Mouse (Mus musculus) thymus, postnatal 25 days (tissue): ENCODE results near the gene Spint2.

Experiments used
- DNase-seq: peaks from one replicate; pipeline ENCODE4 v3.0.0; 2022

The Spint2 gene

DNA sequence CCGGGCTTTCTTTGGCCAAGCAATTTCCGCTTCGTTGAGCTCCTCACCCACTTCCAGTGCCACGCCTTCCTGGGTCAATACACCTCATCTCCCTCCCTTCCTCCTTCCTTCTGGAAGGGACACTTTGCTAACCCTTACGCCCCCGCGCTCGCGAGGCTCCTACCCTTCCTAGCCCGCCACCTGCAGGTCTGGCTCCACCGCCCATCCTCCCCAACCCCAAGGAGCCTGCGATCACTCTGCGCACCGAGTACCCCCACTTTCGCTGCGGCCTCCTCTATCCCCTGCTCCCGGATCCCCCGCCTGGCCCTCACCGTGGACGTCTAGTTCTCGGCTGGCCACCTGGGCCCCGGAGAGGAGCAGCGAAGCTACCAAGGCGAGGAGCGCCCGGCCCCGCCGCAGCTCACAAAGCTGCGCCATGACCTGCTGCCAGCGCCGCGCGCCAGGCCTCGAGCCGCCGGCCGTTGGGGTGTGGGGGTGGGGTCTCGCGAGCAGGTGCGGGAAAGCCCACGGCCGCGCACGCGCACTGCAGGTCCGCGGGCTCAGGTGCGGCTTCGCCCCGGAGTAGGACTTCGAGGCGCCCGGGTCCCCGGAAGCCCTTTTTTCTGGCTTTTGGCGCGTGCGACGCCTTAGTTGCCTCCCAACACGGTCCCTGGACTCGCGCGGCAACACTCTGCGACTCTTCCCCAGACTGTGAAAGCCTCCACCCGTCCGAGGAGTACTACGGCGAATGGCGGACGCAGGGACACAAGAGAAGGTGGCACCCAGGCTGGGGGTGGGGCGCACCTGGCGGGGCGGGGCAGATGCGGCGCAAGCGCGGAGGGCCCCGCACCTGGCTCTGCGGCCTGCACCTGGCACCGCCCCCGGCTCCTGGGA, at the start of gene Spint2:
Gene Spint2 (minus strand): TSS at position 712 of the 873 bp plus-strand sequence.
- peak; percentile 85 for DNase-seq

DNA sequence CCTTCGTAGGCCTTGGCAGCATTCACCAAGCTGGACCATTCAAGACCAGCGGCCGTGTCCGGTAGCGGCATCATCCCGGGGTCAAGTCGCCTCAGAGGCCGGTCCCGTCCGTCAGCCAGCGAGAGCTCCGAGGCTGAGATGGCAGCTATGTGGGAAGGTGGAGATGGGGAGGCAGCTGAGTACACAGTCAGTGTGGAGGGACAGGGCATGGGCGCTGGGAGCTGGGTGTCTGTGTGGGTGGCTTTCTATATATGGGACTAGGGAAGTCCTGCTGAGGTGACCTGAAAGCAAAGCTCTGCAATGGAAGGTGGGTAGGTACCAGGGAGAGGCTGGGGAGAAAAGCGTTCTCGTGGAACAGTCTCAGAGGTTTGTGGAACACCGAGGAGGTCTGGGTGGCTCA, 47.3 kb upstream of the Spint2 start:
- DNase-seq, result no peak

DNA sequence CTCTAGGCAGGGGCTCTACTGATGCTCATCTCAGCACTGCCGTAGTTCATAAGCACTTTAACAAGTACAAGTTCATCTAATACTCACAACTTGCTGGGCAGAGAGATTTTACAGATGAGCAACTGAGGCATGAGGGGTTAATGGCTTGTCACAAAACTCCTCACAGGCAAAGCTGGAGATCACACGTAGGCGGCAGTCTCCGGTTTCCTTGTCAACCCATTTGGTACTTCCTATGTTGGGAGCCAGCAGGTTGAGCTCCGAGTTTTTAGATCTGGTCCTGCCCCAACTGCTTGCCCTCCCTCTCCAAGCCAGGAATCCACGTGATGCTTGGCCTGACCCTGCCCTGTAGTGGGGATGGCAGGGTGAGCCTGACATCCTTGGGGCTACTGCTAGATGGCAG, 45.4 kb upstream of the Spint2 start:
- no peak for DNase-seq

DNA sequence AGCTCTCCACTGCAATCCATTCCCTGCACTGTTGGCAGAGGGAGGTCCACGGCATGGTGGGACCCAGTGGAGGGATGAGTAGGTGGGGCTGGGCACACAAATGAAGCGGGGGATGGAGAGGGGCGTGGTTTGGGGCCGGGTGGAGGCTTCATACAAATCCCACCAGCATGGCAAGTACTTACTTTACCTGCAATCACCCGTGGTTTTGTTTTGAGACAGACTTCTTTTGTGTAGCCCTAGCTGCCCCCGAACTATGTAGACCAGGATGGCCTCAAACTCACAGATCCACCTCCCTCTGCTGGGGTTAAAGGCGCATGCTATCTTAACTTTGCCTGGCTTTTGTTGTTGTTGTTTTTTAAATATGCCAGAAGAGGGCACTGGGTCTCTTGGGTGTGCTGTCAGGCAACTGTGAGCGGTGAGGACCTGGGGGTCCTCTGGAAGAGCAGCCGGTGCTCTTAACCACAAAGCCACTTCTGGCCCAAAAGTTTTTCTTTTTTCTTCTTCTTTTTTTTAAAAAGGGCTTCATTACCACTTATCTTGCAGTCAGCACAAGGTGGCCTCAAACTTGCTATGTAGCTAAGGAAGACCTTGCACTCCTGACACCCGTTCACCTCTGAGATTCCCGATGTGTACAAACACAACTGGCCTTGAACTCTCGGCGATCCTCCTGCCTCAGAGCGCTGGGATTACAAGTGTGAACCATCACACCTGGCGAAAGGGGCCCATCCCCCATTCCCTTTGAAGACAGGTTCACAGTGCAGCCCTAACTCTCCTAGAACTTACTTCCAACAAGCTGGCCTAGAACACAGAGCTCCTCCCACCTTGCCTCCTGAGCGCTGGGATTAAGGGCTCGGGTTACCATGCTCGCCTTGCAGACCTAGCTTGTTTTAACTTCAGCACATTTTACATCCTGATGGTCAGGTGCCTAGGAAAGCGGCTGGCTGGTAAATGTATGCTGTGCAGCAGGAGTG, 37.9 kb upstream of the Spint2 start:
- peak; percentile 59 for DNase-seq

DNA sequence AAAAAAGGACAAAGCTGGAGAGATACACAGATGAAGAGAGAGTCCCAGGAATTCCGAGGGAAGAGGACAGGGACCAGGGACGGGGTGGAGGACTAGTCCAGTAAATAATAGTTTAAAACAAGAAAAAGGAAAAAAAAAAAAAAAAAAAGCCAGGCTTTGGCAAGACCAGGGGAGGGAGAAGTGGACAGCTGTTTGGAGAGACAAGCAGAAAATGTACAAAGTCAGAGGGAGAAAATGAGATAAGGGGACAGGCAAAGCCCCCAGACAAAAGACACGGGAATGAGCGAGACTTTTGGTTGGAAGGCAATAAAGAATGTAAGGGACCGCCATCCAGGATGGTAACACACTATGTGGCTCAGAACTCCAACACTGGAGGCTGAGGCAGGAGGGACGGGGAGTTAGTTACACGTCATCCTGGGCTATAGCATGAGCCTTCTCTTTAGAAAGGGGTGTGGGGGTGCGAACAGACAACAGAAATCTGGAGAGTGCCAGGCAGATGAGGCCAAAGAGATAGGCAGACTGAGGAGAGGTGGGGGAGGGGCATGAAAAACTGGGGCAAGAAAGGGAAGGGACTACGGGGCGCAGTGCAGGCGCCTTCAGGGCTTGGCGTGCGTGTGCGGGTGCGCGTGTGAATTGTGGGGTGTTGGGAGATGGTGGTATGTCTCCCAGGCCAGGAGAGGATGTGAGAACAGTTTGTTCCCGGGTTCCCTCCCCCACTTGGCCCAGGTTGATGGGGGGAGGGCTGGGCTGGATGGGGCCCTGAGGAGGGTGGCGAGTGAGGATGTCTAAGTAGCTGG, 36.6 kb upstream of the Spint2 start:
- peak; percentile 50 for DNase-seq

DNA sequence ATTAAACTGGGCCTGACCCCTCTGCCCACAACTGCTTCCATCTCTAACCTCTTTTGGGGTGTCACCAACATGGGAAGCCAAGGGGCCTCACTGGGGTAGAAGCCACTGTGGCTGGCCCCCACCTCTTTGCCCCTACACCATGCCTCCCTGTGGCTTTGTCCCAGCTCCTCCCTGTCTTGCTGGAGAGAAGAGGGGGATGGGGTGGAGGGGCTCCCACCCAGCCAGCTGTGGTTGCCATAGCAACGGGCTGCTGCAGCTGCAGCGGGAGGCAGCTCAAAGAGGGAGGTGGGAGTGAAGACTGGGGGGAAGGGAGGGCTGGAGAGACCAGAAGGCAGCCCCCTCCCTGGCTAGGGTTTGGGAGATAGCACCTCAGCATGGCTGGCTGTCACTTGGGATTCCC, 35.8 kb upstream of the Spint2 start:
- peak; percentile 67 for DNase-seq

DNA sequence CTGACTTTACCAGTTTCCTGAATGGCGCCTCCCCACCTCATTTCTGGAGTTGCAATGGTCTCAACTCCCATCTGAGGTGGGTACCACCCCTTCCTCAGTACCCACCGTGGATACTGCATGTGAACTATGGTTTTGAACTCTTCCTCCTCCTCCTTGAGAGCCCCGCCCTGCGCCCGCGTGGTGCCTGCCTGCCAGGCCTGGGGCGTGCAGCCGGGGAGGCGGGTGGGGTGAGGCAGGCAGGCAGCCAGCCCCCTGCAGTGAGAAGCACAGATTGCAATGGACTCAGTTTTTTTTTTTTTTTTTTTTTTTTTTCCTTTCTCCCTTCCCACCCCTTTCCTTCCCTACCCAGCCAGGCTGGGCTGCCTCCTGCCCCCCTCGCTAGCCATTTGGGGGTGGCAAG, 35.3 kb upstream of the Spint2 start:
- peak; percentile 50 for DNase-seq

DNA sequence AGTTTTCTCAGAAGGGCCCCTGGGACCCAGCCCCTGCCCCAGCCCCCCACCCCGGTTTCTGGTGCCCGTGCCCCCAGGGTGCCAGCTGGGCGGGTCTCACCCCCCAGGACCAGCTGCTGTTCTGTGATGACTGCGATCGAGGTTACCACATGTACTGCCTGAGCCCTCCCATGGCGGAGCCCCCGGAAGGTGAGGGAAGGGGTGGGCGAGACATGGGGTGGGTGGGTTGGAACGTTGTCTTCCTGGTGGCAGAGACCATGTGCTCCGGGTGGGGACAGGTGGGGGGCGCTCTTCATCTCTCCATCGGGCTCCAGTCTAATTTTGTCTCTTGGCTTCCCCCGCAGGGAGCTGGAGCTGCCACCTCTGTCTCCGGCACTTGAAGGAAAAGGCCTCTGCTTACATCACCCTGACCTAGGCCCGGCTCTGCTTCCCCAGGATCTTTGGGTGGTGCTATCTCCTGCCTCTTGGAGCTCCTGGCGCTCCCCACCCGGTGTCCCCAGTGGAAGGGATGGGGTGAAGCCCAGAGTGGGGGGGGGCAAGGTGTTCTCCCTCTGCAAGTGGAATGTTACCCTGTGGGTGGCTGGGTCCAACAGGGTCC, 34.5 kb upstream of the Spint2 start:
- DNase-seq, result no peak

DNA sequence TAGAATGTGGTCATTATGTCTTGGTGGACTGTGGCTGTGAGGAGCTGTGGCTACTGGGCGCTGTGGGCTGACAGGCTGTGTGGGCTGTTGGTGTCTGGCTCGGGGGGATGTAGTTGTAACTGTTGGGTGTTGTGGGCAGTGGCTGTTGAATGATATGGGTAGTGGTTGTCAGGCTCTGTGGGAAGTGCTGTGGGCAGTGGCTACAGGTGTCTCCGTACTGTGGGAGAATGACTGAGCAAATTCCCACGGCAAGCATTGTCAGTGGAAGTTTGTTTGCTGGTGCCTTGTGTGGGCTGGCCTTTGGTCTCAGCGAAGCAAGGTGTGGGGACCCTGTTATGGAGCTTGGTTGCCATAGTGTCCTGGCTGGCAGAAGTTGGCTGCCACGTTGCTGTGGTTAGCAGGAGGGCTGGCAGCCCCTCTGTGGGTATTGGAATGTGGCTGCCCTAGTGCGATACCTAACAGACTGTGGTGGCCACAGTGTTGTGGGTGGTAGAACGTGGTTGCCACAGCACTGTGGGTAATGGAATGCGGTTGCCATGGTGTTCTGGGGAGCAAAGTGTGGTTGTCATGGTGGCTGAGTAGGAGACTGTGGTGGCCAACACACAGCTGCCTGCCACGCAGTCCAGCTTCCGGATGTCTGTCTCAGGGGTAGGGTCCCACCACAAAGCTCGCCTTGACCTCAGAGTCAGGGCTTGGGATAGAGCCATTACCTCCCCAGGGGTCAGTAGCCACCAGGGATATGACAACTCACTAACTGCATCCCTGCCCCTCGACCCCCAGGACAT, 33.3 kb upstream of the Spint2 start:
- DNase-seq, result no peak

DNA sequence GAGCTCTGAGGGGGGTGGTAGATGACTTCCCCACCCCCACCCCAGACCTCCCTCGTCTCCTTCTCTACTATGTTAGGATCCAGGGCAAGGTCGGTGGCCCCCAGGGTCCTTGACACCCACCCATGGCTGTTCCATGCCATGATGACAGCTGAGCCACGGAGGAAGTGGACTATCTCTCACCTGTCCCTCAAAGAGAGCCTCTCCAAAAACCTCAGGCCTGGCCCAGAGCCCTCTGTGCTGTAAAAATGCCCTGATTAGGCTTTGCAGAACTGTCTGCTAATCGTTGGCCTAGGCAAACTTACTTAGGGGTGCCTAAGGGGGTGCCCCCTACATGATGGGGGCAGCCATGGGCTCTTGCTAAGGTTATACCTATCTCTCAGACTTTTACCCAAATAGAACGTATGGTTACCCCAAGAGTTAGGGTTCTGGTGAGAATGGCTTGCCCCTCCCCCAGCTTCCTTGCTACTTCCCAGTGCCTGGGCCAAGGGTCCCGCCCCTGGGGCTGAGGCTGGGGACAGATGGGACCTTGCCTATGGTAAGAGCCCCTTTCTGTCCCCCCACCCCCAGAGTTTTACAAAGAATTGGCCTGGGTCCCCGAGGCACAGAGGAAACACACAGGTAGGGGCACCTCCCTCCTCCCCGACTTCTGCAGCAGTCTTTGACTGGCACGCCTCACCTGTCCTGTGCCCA, 32.0 kb upstream of the Spint2 start:
- no peak for DNase-seq

DNA sequence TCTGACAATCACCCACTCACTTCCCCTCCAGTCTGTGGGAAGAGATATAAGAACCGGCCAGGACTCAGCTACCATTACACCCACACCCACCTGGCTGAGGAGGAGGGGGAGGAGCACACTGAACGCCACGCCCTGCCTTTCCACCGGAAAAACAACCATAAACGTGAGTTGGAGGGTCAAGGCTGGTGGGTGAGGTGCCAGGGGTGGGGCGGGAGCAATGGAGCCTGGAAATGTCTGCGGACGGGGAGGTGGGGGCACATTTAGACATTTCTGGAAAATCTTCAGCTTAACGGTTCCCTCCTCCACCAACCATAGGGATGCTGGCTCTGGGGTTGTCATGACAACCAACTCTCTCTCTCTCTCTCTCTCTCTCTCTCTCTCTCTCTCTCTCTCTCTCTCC, 31.3 kb upstream of the Spint2 start:
- DNase-seq, result no peak

DNA sequence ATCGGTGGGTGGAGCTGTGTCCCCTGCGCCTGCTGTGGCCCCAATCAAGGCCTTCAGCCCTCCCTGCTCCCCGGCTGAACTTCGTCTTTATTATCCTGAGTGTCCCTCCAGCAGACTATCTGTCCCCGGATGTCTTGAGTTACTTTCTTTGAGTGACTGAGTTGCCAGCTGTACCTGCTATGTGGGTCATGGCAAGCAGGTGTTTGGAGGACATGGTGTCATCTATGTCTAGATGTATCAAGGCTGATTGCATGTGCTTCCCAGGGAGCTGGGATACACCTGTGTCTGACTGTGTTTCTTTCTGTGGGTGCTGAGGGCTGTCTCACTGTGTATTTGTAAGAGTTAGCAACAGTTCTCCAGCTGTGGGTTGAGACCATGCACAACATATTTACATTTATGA, 28.0 kb upstream of the Spint2 start:
- DNase-seq, result no peak

DNA sequence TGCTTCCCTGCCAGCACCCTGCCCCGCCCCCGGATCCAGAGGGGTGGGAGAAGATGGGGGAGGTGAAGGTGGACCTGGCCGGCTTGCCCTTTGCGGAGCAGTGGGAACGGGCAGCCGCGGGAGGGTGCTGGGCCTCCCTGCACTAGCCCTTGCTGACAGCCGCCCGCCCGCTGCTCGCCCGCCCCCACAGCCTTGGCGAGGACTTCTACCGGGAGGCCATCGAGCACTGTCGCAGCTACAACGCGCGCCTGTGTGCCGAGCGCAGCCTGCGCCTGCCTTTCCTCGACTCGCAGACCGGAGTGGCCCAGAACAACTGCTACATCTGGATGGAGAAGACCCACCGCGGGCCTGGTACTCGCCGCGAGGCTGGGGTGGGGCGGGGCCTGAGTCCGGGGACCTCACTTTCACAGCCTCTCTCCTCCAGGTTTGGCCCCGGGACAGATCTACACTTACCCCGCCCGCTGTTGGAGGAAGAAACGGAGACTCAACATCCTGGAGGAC, 27.6 kb upstream of the Spint2 start:
- peak; percentile 51 for DNase-seq

DNA sequence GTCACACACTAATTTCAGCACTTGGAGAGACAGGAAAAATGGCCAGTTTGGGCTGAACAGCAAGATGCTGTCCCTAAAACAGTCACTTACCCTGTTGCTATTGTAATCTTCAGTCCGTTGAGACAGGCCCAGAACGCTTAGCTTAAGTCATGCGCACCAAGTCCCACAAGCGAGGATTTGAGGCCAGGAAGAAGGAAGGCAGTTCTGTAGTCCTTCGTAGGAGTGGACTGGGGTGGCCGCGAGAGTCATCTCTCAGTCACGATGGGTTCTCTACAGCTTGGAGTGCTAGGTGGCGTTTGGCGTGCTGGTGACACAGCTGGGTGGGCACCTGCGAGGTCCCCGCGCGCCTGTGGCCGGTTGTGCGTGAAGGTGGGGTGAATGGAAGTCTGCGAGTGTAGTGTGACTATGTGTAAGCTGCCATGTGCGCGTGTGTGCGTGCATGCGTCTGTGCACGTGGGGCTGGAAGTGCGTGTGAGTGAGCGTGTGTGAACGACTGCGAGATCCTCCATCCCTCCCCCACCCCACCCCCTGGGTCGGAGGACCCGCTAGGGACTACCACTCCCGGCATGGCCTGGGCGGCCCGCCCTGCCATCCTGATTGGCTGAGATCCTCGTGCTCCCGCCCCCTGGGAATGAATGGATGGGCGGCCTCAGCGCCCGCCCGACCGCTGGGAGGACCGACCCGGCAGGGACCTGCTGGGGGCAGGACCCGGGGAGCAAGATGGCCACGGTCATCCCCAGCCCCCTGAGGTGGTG, 25.8 kb upstream of the Spint2 start:
- DNase-seq, result peak; percentile 87

DNA sequence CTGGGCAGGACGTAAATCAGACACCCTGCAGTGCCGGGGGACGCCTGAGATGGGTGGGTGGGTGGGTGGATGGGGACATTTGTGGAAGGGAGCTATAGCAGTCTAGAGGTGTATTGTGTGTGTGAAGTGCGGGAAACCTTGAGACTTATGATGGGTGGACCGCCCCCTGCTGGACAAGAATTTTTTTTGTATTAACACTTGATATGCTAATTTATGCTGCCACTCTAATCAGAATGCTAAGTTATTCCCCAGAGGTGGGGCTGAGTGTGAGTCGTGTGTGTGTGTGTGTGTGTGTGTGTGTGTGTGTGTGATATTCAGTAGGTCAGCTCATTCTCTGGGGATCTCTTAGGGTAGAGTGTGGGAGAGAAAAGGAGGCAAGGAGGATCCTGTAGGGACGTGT, 24.9 kb upstream of the Spint2 start:
- no peak for DNase-seq

DNA sequence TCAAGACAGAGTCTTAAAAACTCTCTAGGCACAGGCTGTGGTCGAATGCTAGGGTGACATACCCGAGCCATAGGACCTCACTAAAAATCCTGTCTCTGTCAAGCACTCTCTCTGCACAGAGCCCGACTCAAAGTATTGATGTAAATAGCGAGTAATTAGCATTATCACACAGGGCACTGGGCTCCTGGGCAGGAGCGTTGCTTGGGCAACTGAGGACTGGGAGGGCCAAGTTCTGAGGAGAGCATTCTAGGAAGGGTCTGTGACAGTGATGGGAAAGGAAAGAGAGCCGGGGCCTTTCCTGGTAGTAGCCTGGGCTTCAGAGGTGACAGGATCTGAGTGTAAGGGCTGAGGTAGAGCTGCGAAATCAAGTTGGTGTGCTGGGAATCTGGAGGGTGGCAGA, 24.4 kb upstream of the Spint2 start:
- DNase-seq, result no peak

DNA sequence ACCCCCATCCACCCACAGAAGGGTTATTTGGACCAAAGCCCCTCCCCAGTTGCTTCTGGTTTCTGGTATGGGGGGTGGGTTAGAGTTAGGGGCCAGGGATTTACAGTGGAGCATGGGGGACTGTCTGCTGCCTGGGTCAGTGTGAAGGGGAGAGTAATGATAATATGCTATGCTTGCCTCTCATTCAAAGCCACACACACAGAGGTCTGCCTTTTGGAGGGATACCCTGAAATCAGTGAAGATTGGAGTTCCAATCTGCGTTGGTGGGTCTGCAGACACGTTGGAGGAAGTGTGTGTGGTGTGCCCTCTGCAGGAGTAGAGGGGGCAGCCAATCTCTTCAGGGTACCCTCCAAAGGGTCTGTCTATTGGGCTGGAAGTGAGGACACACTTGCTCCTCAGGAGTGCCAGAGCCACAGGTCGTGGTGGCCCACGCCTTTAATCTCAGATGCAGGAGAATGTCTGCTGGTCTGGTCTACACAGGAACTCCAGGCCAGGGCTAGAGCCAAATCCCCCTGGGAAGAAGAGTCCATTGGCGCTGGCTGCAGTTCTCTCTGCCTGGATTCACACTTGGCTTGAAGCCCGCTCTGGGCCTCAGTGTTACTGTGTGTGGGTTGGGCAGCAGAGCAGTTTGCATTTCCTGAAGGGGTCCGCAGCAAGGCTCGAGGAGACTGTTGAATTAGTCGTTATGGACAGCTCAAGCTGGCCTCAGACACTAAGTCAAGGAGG, 23.7 kb upstream of the Spint2 start:
- DNase-seq, result no peak

DNA sequence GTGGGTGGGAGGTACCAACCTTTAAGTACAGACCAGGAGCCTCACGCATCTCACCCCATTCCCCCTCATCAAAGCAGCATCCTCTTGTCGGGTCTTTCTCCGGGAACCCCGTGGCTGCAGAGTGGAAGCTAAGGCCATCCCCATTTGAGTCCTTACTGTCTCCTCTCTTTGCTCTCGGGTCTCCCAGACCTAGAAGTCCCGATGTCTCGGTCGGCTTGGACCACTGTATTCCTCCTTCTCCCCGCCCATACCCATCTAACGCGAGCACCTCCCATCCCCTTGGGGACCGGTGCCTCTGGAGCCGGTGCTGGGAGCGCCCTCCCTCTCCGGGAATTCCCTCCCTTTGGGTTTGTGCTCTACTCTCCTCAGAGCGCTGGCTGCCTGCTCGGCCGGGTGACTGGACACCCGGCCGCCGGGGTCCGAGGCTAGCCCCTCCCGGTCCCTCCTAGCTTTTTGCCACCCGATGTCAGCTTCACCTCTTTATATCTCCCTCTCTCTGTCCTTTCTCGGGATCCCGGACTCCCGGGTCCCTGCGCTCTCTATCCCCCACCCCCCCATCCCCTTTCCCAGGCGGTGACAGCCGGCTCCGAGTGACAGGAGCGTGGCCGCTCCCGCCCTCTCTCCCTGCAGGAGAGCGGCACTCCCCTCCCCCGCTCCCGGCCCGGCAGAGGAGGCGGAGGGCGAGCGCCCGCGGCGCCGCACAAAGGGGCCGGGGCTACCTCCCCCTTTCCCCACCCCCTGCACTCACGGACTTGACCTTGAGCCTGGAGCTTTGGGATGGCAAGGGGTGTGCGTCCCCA, 23.0 kb upstream of the Spint2 start:
- no peak for DNase-seq
